Mouse (Mus musculus) heart, embryonic 16.5 days (tissue): ENCODE results near the gene Lonrf2. TPM values are rescaled to one million over a fixed set of nuclear protein-coding genes. Genes with fewer than 3 reads are reported as not detected.

ENCODE experiments used
- ATAC-seq: fragments of 200-750 bp; cut with Nextera tagmentation; replicated peaks from 2 replicates; pipeline ENCODE4 v1.8.0; 2017; ENCODE audit warnings: moderate number of reproducible peaks; ENCODE audit not compliant: insufficient read depth, low FRiP score; ENCODE audit errors: extremely low read depth
- H3K27ac ChIP-seq: fragments of 300-500 bp; sonication (generic); 2 replicates; pipeline ENCODE4 v1.5.1; 2014; ENCODE audit warnings: mild to moderate bottlenecking, low read length, control low read depth, moderate library complexity
- H3K27me3 ChIP-seq: fragments of 300-500 bp; sonication (generic); 2 replicates; pipeline ENCODE4 v1.6.1; 2014; ENCODE audit warnings: low read length, mixed read lengths; ENCODE audit not compliant: control insufficient read depth, insufficient read depth
- H3K36me3 ChIP-seq: fragments of 300-500 bp; sonication (generic); 2 replicates; pipeline ENCODE4 v1.6.1; 2014; ENCODE audit not compliant: control insufficient read depth, insufficient read depth
- H3K4me1 ChIP-seq: fragments of 300-500 bp; sonication (generic); 2 replicates; pipeline ENCODE4 v1.6.1; 2014; ENCODE audit warnings: low read length, mixed read lengths; ENCODE audit not compliant: control insufficient read depth, insufficient read depth
- H3K4me2 ChIP-seq: fragments of 300-500 bp; sonication (generic); 2 replicates; pipeline ENCODE4 v1.6.1; 2014; ENCODE audit warnings: low read depth, mild to moderate bottlenecking, control low read depth, low read length
- H3K4me3 ChIP-seq: fragments of 300-500 bp; sonication (generic); 2 replicates; pipeline ENCODE4 v1.5.1; 2014; ENCODE audit warnings: mild to moderate bottlenecking, control low read depth, low read length
- H3K9ac ChIP-seq: fragments of 300-500 bp; sonication (generic); 2 replicates; pipeline ENCODE4 v1.6.1; 2014; ENCODE audit warnings: low read length, control low read depth
- H3K9me3 ChIP-seq: fragments of 300-500 bp; sonication (generic); replicated peaks from 2 replicates; pipeline ENCODE4 v1.6.1; 2016; ENCODE audit warnings: low read length; ENCODE audit not compliant: control insufficient read depth
- WGBS: fragments of 180-500 bp; shearing (Covaris S2); extraction: QIAGEN DNeasy Blood & Tissue Kit; methylation state at CpG from one replicate; pipeline ENCODE4 v1.1.7; 2014; 5-methylcytosine and 5-hydroxymethylcytosine counted together
- polyA plus RNA-seq: library from polyadenylated mRNA; unstranded; fragments of >200 nt; fragmentation: Nextera tagmentation; extraction: Ambion mirVana; gene quantifications from 2 replicates; pipeline ENCODE4 v1.2.1, GENCODE M21; 2015

Gene Lonrf2
- polyA plus RNA-seq, 1 experiment from 2014 or later, result 0.34 TPM

DNA sequence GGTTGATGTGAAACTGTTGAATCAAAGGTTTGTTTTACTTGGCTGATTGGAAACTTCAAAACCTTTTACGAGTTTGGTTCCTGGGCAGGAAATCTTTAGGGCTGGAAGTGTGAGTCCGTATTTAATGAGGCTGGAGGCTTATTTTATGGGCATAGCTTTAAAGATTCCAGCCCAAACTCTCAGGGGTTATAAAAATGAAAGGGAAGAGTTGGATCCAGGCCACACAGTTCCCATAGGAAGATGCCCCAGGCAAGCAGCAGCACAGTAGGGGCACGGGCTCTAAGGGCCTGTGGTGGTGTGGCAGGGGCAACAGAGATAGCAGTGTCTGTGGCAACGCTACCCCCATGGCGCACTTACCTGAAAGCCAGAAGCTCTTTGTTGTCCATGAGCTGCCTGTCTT is 29.7 kb upstream of the Lonrf2 start:
- no peak overlapping the region for H3K4me2 ChIP-seq
- no peak overlapping the region for H3K9ac ChIP-seq
- no peaks in the 10 kb centered on the region for H3K27me3 ChIP-seq
- no peaks in the 10 kb centered on the region for H3K4me1 ChIP-seq
- H3K27ac ChIP-seq, result no peak overlapping the region
- ATAC-seq, result no peak
- H3K4me3 ChIP-seq, result no peak overlapping the region
- 83% methylated on average over 5 of the region's 5 CpGs for WGBS
- no peaks in the 10 kb centered on the region for H3K9me3 ChIP-seq
- H3K36me3 ChIP-seq, result no peaks in the 10 kb centered on the region

DNA sequence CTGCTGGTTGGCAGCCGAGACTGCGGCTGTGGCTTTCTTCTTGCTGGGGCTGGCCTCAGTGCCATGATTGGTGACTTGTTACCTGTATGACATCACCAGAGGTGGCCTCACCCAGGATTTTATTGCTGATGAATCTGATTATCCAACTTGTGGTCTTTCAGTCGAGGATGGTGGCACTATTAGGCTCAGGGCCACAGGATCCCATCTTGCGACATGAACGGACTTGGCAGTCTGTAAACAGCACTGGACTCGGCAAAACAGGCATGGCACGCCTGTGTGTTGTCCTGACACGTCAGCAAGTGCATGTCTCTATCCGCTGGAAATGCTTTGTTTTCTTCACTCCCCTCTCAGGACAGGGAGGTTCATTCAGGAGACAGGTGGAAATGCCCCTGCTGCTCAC is 27.8 kb upstream of the Lonrf2 start:
- Histone ChIP-seq H3K27ac (no peak overlapping the region), H3K9ac (no peak overlapping the region), H3K27me3 (no peaks in the 10 kb centered on the region), H3K36me3 (no peaks in the 10 kb centered on the region), H3K4me2 (no peak overlapping the region), H3K4me3 (no peak overlapping the region), H3K4me1 (no peaks in the 10 kb centered on the region), H3K9me3 (no peaks in the 10 kb centered on the region)
- 66% methylated on average over 9 of the region's 9 CpGs for WGBS
- ATAC-seq, result no peak

DNA sequence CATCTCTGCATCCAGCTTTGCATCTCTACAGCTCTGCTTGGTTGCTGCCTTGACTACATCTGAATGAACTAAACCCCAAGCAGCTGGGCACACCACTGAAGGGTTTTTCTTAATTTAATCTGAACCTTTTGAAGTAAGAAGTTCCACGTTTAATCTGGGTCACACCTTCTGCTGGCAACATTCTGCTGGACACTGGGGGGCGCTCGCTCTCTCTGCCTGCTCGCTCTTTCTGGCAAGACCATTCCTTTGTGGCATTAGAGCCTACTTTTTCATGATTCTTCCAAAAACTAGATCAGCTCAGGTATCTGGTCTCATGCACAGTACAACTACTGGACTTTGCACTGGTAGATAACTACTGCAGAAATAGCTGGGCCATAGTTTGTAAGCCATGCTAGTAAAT is 25.7 kb upstream of the Lonrf2 start:
- Histone ChIP-seq H3K9ac (no peak overlapping the region), H3K9me3 (no peaks in the 10 kb centered on the region), H3K27ac (no peak overlapping the region), H3K36me3 (no peaks in the 10 kb centered on the region), H3K4me3 (no peak overlapping the region), H3K27me3 (no peaks in the 10 kb centered on the region), H3K4me2 (no peak overlapping the region), H3K4me1 (no peaks in the 10 kb centered on the region)
- 10% methylated on average over 4 of the region's 4 CpGs for WGBS
- no peak for ATAC-seq

DNA sequence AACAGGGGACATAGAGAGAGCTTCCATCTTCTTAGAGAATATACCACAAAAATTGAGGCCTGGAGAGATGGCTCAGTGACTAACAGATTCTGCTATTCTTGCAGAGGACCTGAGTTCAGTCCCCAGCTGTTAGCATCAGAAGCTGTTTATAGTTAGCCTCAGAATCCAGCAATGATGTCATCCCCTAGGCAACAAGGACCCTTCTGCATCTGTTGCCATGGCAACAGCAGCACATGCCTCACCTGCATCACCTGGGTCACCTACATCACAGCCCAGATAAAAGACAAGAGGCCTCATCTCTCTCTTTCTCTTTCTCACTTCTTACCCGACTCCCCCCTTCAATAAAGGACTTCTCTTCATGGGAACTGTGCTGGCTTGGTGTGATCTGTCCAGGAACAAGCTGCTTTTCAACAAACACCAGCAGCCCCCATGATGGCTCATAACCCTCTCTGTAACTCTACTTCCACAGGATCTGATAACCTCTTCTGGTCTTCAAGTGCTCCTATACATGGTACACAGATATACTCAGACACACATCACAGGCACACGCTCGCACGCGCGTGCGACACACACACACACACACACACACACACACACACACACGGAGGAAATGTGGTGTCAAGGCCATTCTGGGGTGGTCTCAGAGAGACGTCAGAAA is 24.5 kb upstream of the Lonrf2 start:
- Histone ChIP-seq H3K27ac (no peak overlapping the region), H3K9me3 (no peaks in the 10 kb centered on the region), H3K4me2 (no peak overlapping the region), H3K4me3 (no peak overlapping the region), H3K9ac (no peak overlapping the region), H3K27me3 (no peaks in the 10 kb centered on the region), H3K36me3 (no peaks in the 10 kb centered on the region), H3K4me1 (no peaks in the 10 kb centered on the region)
- ATAC-seq, result no peak
- 74% methylated on average over 9 of the region's 9 CpGs for WGBS

DNA sequence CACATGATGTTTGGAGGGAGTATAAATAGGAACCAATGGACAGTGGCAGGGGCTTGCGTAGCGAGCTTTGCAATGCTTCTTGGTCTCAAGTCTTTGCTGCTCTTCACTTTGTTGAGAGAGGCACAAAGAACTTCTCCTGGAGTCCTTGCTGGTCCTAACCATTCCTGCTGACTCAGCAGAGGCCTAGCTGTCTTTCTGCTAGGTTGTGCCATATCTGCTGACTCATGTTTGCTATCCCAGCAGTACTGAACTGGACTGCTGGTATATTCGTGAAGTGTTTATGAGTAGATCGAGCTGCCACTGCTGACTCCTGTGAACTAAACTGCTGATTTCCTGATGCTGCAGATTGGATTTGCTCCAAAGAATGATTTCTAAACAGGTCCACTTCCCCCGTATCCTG is 23.7 kb upstream of the Lonrf2 start:
- no peaks in the 10 kb centered on the region for H3K9me3 ChIP-seq
- H3K4me3 ChIP-seq, result no peak overlapping the region
- ATAC-seq, result no peak
- no peak overlapping the region for H3K27ac ChIP-seq
- no peak overlapping the region for H3K4me2 ChIP-seq
- H3K9ac ChIP-seq, result no peak overlapping the region
- WGBS, result 69% methylated on average over 5 of the region's 5 CpGs
- no peaks in the 10 kb centered on the region for H3K36me3 ChIP-seq
- H3K27me3 ChIP-seq, result no peaks in the 10 kb centered on the region
- H3K4me1 ChIP-seq, result no peaks in the 10 kb centered on the region

DNA sequence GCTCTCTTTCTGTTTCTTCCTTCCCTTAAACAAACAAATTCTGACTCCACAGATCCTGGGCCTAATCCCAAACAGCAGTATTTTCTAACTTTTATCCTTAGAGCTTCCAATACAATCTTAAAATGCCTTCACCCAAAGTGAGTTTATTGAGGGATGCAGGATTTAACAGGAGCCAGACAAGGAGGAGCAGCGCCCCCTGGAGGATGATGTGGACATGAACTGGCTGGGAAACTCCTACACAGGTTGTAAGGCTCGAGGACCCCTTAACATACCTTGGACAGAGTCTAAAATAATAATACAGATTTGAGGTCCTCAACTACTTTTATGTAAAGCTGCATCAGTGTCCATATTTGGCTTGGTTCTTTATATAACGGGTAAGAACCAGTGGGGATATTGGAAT is 19.7 kb upstream of the Lonrf2 start:
- WGBS, result 14% methylated on average over 3 of the region's 3 CpGs
- no peaks in the 10 kb centered on the region for H3K4me1 ChIP-seq
- H3K27me3 ChIP-seq, result no peaks in the 10 kb centered on the region
- no peaks in the 10 kb centered on the region for H3K9me3 ChIP-seq
- no peak overlapping the region for H3K9ac ChIP-seq
- H3K4me2 ChIP-seq, result no peak overlapping the region
- H3K27ac ChIP-seq, result no peak overlapping the region
- no peak for ATAC-seq
- H3K4me3 ChIP-seq, result no peak overlapping the region
- no peaks in the 10 kb centered on the region for H3K36me3 ChIP-seq

GRCm38 (mm10) chr1:38852250-38852649 is 15.7 kb upstream of the Lonrf2 start:
- H3K9ac ChIP-seq, result no peak overlapping the region
- H3K27me3 ChIP-seq, result no peaks in the 10 kb centered on the region
- H3K27ac ChIP-seq, result no peak overlapping the region
- no peak overlapping the region for H3K4me2 ChIP-seq
- no peak overlapping the region for H3K4me3 ChIP-seq
- WGBS, result 59% methylated on average over 2 of the region's 2 CpGs
- no peaks in the 10 kb centered on the region for H3K4me1 ChIP-seq
- no peaks in the 10 kb centered on the region for H3K9me3 ChIP-seq
- ATAC-seq, result no peak
- H3K36me3 ChIP-seq, result no peaks in the 10 kb centered on the region

DNA sequence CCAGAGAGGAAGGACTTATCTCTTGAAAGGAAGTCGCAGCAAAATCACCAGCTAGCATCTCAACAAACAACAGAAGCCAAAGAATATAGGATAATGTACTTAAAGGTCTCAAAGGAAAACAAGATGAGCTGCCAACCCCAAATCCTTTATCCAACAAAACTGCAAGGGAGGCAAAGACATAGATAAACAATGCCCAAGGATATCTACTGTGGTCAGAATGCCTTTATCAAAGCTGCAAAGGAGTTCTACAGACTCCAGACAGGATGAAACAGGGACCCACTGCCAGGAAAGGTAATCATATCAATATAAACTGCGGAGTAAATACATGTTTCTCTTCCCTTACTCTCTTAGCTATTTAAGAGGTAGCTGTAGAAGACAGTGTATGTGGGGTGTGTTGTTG is 14.1 kb upstream of the Lonrf2 start:
- H3K27ac ChIP-seq, result no peak overlapping the region
- WGBS, result 63% methylated on average over 2 of the region's 2 CpGs
- ATAC-seq, result no peak

DNA sequence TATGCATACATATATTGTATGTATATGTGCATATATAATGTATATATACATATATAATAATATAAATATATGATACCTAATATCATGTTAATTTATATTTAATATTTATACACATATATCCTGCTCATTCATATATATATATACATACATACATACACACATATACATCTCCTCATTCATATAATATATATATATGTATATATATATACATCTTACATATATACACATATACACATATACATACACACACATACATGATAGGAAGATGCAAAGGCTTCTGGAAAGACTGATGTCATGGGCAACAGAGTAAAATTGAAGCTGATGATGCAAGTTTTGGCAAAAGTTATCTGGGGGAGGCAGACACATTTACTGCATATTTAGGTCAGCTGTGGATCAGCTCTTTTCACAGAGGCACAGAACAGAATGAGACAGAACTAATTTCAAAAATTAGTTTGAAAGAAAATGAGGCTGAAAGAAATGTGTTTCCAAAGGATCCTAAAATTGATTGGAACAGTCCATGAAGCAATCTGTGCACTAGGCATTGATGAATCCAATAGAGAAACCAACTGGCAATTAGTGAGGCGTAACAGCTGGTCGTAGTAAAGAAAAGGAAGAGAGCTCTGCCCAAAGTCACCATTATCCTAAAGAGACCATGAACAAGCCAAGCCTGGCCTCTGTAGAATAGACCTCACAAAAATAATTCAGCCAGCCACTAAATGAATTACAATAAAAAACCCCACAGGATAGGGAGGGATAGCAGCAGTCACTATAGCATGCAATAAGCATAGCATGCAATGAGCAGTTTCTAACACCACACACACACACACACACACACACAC is 12.2 kb upstream of the Lonrf2 start:
- no peak overlapping the region for H3K4me2 ChIP-seq
- no peaks in the 10 kb centered on the region for H3K36me3 ChIP-seq
- no peak for ATAC-seq
- no peak overlapping the region for H3K4me3 ChIP-seq
- WGBS, result 93% methylated on average over 2 of the region's 2 CpGs
- H3K27me3 ChIP-seq, result no peaks in the 10 kb centered on the region
- no peak overlapping the region for H3K9ac ChIP-seq
- no peak overlapping the region for H3K27ac ChIP-seq
- no peaks in the 10 kb centered on the region for H3K9me3 ChIP-seq
- H3K4me1 ChIP-seq, result no peaks in the 10 kb centered on the region

More for the DNA sequence above, 14.1 kb upstream of the Lonrf2 start:
- Histone ChIP-seq H3K27me3 (no peaks in the 10 kb centered on the region), H3K4me1 (no peaks in the 10 kb centered on the region), H3K36me3 (no peaks in the 10 kb centered on the region), H3K4me2 (no peak overlapping the region), H3K9me3 (no peaks in the 10 kb centered on the region), H3K4me3 (no peak overlapping the region), H3K9ac (no peak overlapping the region)
